ENCODE assay signal across 12 mouse cellular contexts in genomic region chr17:33487652-33488051, GRCm38 (mm10). TPM values are rescaled to one million over a fixed set of nuclear protein-coding genes. Genes with fewer than 3 reads are reported as not detected.
DNase-seq lines count a peak whose midpoint lies in the region; ATAC-seq lines count a peak whose summit lies in the region.
"Had no signal": no experiment of that assay in that cellular context is flagged by ENCODE, and none has a peak within 500 bp of the region (broad histone marks: within the 10 kb centered on the region; RNA-seq: fewer than 3 reads in every experiment).

No protein-coding gene starts in this region.

- H3K4me1 ChIP-seq in hindbrain, embryonic 16.5 days (ENCODE audit: control insufficient read depth, insufficient read depth, low read depth, low read length): no peaks in the 10 kb centered on the region
- no peaks in the 10 kb centered on the region for H3K4me1 ChIP-seq in hindbrain, embryonic 13.5 days (replicated peaks)
- H3K4me1 ChIP-seq: liver, embryonic 15.5 days had no signal

- 83% methylated on average over 1 of the region's 1 CpGs for WGBS in hindbrain, embryonic 16.5 days
- no CpG with 5 or more reads among the region's 1 CpGs for WGBS in hindbrain, embryonic 13.5 days

- no peak overlapping the region for H3K4me2 ChIP-seq in hindbrain, embryonic 16.5 days (ENCODE audit: low read length)
- H3K4me2 ChIP-seq in hindbrain, embryonic 13.5 days: no peak overlapping the region
- H3K4me2 ChIP-seq: liver, embryonic 15.5 days had no signal

- H3K36me3 ChIP-seq in hindbrain, embryonic 16.5 days (ENCODE audit: control insufficient read depth, insufficient read depth, low read length): no peaks in the 10 kb centered on the region
- H3K36me3 ChIP-seq in hindbrain, embryonic 13.5 days: no peaks in the 10 kb centered on the region
- H3K36me3 ChIP-seq: liver, embryonic 15.5 days had no signal

- 0 out of 2 replicates have a peak, but pooled peaks have one; percentile 37 for ATAC-seq in hindbrain, embryonic 16.5 days
- ATAC-seq in hindbrain, embryonic 13.5 days (ENCODE audit: low FRiP score): no peak

- no peaks in the 10 kb centered on the region for H3K27me3 ChIP-seq in hindbrain, embryonic 16.5 days (replicated peaks; ENCODE audit: control insufficient read depth, insufficient read depth, low read length)
- H3K27me3 ChIP-seq in hindbrain, embryonic 13.5 days: no peaks in the 10 kb centered on the region
- H3K27me3 ChIP-seq: liver, embryonic 15.5 days had no signal

- no peak overlapping the region for H3K27ac ChIP-seq in hindbrain, embryonic 16.5 days (ENCODE audit: low read depth, low read length)
- no peak overlapping the region for H3K27ac ChIP-seq in hindbrain, embryonic 13.5 days
- H3K27ac ChIP-seq: left cerebral cortex, adult 2 months; liver, embryonic 15.5 days had no signal

- H3K9me3 ChIP-seq in hindbrain, embryonic 16.5 days (ENCODE audit: control insufficient read depth, low read length): no peaks in the 10 kb centered on the region
- no peaks in the 10 kb centered on the region for H3K9me3 ChIP-seq in hindbrain, embryonic 13.5 days
- H3K9me3 ChIP-seq: liver, embryonic 15.5 days had no signal

- DNase-seq in adrenal gland, postnatal 14 days: peak; percentile 18
- no peak for DNase-seq in adrenal gland, postnatal 4 days (ENCODE audit: low spot score in 2 of 2)
- DNase-seq in right cerebral cortex, postnatal 4 days: peak; percentile 39
- no peak for DNase-seq in right cerebral cortex, adult 18-20 months
- DNase-seq in frontal cortex, postnatal 36 days (ENCODE audit: low spot score in 2 of 2): no peak
- DNase-seq in layer of hippocampus, adult 11-12 months (ENCODE audit: low spot score): no peak

- H3K9ac ChIP-seq in hindbrain, embryonic 16.5 days (ENCODE audit: low read depth, low read length): no peak overlapping the region
- no peak overlapping the region for H3K9ac ChIP-seq in hindbrain, embryonic 13.5 days
- H3K9ac ChIP-seq: liver, embryonic 15.5 days had no signal

- H3K4me3 ChIP-seq in hindbrain, embryonic 16.5 days (ENCODE audit: low read length): no peak overlapping the region
- H3K4me3 ChIP-seq in hindbrain, embryonic 13.5 days: no peak overlapping the region
- H3K4me3 ChIP-seq: left cerebral cortex, adult 2 months; liver, embryonic 15.5 days had no signal

RNA-seq across cellular contexts. Expression of gene Adamts10, which starts 36.4 kb away (rescaled TPM):
- 39.9 and 51.3 TPM in 2 replicates for total RNA-seq in adrenal gland, postnatal 14 days (2021)
- total RNA-seq in adrenal gland, postnatal 4 days (2021): 10 to 100 TPM; 66.4 to 80.9 TPM
- polyA plus RNA-seq in hindbrain, embryonic 16.5 days (2015; fragmentation: Nextera tagmentation; extraction: Ambion mirVana): 55.4 and 65.3 TPM in 2 replicates
- 48.0 and 48.3 TPM in 2 replicates for polyA plus RNA-seq in hindbrain, embryonic 13.5 days (2015; fragmentation: Nextera tagmentation; extraction: Ambion mirVana)

RNA-seq across cellular contexts. Expression of gene Actl9, which starts 55.0 kb away (rescaled TPM):
- total RNA-seq in adrenal gland, postnatal 14 days (2021): 0.26 and 0.38 TPM in 2 replicates
- not detected for total RNA-seq in adrenal gland, postnatal 4 days (2021)
- polyA plus RNA-seq in hindbrain, embryonic 16.5 days (2015; fragmentation: Nextera tagmentation; extraction: Ambion mirVana): not detected in 2 replicates
- not detected in 2 replicates for polyA plus RNA-seq in hindbrain, embryonic 13.5 days (2015; fragmentation: Nextera tagmentation; extraction: Ambion mirVana)
- total RNA-seq: left cerebral cortex, adult 2 months; MEL had no signal
- polyA plus RNA-seq: liver, embryonic 15.5 days; stomach, embryonic 14.5 days had no signal

Comparison
In these comparisons a context has a peak if more than half of its experiments do, and no peak if none do; other contexts are left out.
1. DNase-seq: peak in adrenal gland, postnatal 14 days (single experiment) and right cerebral cortex, postnatal 4 days (single experiment); none in adrenal gland, postnatal 4 days (0 of 2), right cerebral cortex, adult 18-20 months (single experiment), frontal cortex, postnatal 36 days (0 of 2) and layer of hippocampus, adult 11-12 months (single experiment).